Mouse (Mus musculus): ENCODE measurements around the gene Chuk.
"Not testable (repeated sequence)": the region's sequence is repeated elsewhere in the genome, so short reads cannot be mapped to it uniquely, and the experiment has no call there.

Gene Chuk

DNA sequence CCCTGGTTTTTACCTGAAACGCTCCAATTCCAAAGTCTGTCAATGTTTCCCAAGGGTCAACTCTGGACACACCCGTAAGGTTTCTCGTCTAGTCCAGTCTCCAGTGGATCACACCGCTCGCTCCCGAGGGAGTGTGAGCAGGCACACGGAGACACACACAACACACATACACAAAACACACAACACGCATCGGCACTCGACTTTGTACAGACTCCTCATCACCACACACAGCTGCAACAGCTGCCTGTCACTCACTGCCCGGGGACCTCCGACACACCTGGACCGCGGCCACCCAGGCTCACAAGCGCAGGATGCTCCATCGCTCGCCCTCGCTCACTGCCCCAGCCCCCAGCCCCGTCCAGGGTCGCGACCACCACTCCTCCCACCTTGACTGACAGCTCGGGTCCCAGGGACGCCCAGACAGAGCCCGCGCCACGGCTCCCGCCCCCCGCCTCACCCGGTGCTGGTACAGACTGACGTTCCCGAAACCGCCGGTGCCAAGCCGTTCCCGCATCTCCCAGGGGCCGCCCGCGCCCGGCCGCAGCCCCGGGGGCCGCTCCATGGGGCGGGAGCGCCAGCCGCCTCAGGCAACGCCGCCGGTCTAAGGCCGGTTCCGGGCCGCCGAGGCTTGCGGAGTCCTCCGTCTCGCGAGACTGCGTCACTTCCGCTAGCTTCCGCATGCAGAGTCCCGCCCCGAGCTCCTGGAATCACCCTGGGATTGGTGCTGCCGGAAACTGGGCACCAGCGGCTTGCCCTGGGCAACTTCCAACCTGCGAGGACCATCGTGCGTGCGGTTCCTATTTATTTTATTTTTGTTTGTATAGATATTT lies at the start of gene Chuk:
TSS of gene Chuk (minus strand) at position 650 of the 830 bp plus-strand sequence.
- DNase-seq (ENCODE audit: low read depth, low spot score): peak; percentile 97

DNA sequence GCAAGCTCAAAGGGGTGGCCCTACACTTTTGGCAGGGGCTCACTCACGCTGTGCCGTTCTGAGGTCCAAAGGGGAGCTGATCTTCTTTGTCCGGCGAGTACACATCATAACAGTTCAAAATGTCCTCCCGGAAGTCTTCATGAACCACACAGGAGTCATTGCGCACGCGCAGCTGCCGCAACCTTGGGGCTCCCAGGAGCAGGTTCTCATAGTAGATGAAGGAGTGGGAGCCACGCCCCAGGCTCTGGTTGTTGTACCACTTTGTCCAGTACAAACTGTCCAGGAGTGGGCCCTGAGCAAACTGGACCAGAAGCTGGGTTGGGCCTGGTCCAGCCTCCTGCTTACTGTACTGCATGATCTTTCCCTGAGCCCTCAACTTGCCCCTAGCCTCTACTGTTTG lies 49.7 kb upstream of the Chuk start:
- no peak for DNase-seq (ENCODE audit: low read depth, low spot score)

DNA sequence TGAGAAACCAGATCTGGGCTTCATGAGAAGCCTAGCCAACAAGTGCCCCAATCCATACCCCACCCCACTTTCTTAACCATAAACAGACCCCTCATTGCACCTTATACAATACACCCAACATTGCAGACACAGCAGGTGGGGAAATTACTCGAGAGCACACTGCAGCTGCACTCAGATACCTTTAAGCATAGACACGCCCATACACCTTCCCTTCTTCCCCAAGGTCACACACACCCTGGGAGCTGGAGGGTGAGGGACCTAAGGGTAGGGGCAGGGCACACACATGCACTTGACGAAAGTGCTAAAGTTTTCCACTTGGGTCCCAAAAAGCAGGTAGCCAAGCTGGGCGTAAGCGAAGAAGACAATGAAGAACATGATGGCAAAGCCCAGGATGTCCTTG lies 46.5 kb upstream of the Chuk start:
- DNase-seq (ENCODE audit: low read depth, low spot score): no peak

DNA sequence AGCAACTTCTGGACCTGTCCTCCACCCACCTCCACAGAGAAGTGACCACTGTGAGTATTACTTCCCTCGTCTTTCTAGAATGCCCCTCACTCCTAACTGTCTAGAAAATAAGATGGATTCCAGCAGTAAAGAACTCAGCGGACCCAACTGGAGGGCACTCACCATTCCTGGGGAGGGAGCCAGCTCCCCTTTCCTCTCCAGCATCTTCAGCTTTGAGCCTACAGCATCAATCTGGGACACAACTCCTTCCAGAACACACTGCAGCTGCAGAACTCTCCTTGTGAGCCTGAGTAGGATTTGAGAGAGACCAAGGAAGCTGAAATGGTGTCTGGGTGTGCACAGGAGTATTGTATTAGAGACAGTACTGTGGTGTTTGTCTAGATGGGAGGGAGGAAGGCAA lies 41.7 kb upstream of the Chuk start:
- DNase-seq (ENCODE audit: low read depth, low spot score): no peak

GRCm38 (mm10) chr19:44148345-44148744 lies 41.1 kb upstream of the Chuk start:
- DNase-seq (ENCODE audit: low read depth, low spot score): peak; percentile 27

DNA sequence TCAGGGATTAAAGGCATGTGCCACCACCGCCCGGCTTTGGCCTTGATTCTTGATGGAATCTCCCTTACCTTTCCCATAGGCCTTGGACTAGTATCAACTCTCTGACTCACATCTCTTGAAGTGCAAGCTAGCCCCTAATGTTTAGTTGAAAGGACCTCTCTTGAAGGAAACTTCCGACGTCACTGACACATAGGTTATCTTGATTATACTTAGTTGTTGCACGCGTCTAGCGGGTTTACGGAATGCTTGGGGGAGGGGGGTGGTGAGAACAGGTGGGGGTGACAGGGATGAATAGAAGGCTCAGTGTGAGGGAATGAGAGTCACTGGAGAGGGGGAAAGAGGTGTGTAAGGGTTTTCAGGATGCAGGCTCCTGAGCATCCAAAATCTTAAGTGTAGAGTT lies 39.7 kb upstream of the Chuk start:
- no peak for DNase-seq (ENCODE audit: low read depth, low spot score)

GRCm38 (mm10) chr19:44146568-44146879 lies 39.2 kb upstream of the Chuk start:
- DNase-seq (ENCODE audit: low read depth, low spot score): no peak

DNA sequence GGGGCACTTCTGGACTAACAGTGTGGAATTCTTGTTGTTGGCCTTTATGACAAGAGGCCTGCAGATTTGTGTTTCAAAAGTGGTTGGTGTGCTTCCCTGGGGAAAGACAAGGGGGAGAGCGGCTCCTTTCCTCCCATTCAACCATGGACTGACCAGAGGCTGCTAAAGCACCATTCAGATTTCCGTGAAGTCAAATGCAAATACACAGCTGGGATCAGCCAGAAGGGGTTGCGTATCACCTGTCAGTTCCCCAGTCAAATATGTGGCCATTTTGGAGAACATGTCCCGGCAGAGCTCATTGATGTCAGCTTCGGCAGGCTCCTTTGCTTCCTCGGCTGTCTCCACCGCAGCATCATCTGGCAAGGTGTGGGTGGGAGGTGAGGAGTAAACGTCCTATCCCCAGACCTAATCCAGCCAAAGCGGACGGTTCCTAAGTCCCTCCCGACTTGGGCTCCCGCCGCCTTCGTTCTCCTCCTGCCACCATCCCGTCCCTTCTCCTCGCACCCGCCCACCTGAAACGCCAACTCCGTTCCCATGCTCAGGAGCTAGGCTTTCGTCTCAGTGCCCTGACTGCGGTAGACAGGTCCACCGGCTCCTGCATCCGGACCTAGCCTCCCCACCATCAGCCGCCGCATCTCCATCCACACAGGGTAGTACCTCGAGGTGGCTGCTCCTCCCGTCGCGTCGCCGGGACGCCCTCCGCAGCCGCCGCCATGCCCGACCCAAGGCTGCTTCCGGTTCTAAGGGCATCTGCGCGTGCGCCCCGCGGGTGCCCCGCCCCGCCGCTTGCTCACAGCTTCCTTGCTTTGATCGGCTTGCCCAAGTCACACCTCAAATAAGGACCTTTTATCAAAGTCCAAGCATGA lies 38.7 kb upstream of the Chuk start, which contains the start of gene Bloc1s2:
TSS of gene Bloc1s2 (minus strand) at position 745 of the 866 bp plus-strand sequence.
- DNase-seq (ENCODE audit: low read depth, low spot score): peak; percentile 95

GRCm38 (mm10) chr19:44144366-44144765 lies 37.1 kb upstream of the Chuk start:
- no peak for DNase-seq (ENCODE audit: low read depth, low spot score)

DNA sequence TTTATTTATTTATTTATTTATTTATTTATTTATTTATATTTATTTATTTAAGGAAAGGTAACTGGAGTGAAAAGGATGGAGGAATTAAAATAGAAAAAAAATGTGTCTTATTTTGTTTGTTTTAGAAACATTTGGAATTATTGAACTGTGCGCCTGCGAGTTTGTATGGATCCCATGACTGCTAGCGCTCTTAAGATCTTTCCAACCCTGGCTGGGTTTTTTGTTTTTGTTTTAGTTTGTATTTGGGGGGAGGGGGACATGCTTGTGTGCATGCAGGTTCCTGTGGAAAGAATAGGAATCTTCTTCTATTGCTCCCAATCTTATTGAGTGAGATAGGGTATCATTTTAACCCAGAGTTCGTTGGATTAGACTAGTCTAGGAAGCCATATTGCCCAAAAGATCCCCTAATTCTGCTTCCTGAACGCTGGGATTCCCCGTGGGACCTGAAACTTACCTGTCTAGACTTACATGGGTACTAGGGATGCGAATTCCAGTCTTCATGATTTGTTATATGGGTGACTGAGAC lies 28.7 kb upstream of the Chuk start:
- no peak for DNase-seq (ENCODE audit: low read depth, low spot score)

GRCm38 (mm10) chr19:44135072-44135959 lies 28.0 kb upstream of the Chuk start, which contains the start of gene Cwf19l1:
Gene Cwf19l1 (minus strand): TSS chr19:44135876.
- DNase-seq (ENCODE audit: low read depth, low spot score): peak; percentile 92

DNA sequence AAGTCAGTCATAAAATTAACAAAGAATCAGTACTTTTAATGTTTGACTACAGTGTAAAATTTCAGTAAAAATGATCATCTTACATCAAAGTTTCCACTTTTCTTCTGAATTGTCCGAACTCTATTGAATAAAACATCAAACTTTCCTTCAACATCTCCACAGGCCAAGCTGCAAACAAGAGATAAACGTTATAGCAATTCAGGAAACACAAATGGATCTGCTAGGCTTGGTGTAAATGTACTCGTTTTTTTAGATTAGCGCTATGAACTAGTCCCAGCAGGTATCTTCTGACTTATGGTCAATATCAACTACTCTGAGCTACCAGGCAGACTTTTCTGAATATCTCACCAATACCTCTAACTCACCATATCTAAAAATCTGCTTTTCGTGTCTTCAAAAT lies 25.6 kb upstream of the Chuk start:
- DNase-seq (ENCODE audit: low read depth, low spot score): no peak

DNA sequence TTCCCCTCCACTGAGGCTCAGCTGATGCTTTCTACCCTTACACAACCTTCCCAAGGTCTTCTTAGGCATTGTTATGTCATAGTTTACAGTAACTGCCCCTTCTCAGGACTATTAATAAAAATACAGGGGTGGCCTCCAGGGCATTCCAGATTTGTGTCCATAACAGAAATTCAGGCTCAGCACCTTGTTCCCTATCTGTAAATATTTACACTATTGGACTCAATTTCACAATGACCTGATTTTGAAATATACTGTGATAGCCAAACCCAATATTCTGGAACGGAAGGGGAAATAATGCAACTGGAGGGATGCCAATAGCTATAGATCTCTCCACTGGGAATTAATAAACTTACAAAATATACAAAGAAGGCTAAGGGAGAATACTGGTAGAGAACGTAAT lies 21.3 kb upstream of the Chuk start:
- DNase-seq (ENCODE audit: low read depth, low spot score): no peak

DNA sequence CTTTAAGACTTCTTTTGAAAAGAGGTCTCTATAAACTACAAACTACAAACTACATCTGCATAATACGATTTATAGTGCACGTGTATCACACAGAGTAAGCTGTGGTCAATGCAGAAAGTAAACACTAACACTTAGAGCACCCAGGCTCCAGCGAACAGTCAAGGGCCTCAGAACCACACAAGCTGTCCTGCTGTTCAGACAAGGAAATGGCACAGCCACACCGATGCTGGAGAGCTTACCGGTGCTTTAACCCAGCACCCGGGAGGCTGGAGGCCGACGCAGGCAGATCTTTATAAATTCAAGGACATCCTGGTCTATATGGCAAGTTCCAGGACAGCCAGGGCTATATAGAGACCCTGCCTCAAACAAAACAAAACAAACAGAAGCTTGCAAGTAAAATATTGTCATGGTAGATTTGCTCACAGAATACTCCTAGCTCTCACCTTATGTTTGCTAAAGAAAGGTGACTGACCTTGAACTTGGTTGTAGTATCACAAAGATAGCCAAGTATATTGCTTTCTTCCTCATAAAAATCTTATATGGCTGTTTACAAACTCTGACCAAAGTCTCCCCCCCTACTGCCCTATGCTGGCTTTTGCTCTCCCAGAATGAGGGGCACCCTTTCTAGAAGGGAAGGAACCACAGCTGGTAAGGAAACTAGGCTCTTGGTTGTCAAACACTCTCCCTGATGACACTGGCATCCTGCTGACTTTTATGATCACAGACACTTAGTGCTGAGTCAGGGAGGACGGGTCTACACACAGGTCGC lies 20.6 kb upstream of the Chuk start:
- DNase-seq (ENCODE audit: low read depth, low spot score): no peak

- no peak for DNase-seq (ENCODE audit: low read depth, low spot score)
Measured at GRCm38 (mm10) chr19:44121137-44121536, 13.9 kb upstream of the Chuk start.

DNA sequence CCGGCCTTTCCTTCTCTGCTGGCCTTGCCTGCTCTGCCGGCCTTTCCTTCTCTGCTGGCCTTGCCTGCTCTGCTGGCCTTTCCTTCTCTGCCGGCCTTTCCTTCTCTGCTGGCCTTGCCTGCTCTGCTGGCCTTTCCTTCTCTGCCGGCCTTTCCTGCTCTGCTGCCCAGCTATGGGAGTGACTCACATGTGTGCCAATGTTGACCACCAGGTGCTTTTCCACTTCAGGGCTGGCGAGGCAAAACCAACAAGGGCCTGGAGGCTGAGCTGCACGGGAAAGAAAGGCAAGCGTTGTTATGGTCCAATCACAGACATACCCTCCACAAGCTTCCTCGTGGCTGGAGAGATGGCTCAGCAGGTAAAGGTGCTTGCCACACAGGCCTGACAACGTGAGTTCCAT lies 13.4 kb upstream of the Chuk start:
- not testable (repeated sequence) for DNase-seq (ENCODE audit: low read depth, low spot score)

DNA sequence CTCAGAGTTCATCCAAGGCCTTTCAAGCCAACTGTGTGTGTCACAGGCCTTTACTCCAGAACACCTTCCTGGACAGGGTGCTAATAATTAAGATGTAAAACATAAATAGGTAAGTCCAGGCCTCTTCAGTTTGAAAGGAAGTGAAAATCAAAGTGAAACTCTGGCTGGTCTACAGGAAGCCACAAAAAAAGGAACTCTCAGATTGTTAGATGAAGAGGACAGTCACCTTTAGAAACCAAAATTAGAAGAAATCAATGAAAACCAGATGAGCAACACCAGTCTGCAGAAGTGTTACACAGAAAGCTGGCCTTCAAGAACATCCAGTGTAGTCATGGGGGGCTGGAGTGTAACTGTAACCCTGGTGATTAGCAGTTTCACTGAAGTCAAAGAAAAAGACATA lies 10.5 kb upstream of the Chuk start:
- DNase-seq (ENCODE audit: low read depth, low spot score): no peak

- peak; percentile 18 for DNase-seq (ENCODE audit: low read depth, low spot score)
Measured at GRCm38 (mm10) chr19:44111706-44112105, 4.4 kb upstream of the Chuk start.

DNA sequence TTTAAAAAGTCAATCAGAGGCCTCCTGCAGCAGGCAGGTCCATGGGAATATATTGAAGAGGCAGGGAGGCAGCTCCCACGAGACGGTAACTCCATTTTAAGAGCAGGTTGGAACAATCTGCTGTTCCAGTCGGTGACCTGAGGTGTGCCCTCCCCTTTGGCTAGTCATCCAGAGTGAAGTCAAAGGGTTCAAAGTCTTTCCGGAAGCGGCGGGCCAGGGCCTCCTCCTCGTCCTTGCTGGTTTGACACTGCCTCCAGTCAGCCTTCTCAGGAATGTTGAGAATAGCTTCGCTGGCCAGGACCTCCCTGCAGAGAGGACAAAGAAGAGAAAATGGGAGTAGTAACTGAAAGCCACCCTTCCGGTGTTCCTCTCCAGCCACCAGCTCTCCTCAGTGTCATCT lies 3.1 kb upstream of the Chuk start:
- DNase-seq (ENCODE audit: low read depth, low spot score): no peak

GRCm38 (mm10) chr19:44108996-44109395 lies 1.7 kb upstream of the Chuk start:
- DNase-seq (ENCODE audit: low read depth, low spot score): peak; percentile 4
